Mouse (Mus musculus) left cerebral cortex, adult 2 months (tissue): ENCODE measurements around the gene Gramd2. TPM values are rescaled to one million over a fixed set of nuclear protein-coding genes. Genes with fewer than 3 reads are reported as not detected.

Source experiments
- DNase-seq, 2 experiments: peaks; one replicate each; pipeline ENCODE4 v3.0.0; 2021 to 2022; ENCODE audit warnings: low spot score in 2 of 2, mixed read lengths in 1 of 2; ENCODE audit errors: extremely low spot score in 1 of 2
- H3K27ac ChIP-seq: fragments of 200-600 bp; 2 replicates; pipeline ENCODE4 v1.8.1; 2022
- H3K4me3 ChIP-seq: fragments of 200-600 bp; 2 replicates; pipeline ENCODE4 v1.8.1; 2022
- CTCF ChIP-seq: fragments of 200-600 bp; IDR thresholded peaks from 2 replicates; pipeline ENCODE4 v1.8.1; 2022; ENCODE audit warnings: antibody characterized with exemption, mild to moderate bottlenecking, moderate library complexity
- intact Hi-C: fragments of 180-260 bp; cut with DNase I; formaldehyde crosslinking; loops from one replicate; pipeline ENCODE4 v1.15.1; 2025
- total RNA-seq, 2 experiments: library from RNA; stranded (reverse); gene quantifications; 2 replicates each; pipeline ENCODE4 v1.2.3; 2021

Gramd2 gene
- total RNA-seq, 2 experiments from 2014 or later, result 8.6 to 10.7 TPM

DNA sequence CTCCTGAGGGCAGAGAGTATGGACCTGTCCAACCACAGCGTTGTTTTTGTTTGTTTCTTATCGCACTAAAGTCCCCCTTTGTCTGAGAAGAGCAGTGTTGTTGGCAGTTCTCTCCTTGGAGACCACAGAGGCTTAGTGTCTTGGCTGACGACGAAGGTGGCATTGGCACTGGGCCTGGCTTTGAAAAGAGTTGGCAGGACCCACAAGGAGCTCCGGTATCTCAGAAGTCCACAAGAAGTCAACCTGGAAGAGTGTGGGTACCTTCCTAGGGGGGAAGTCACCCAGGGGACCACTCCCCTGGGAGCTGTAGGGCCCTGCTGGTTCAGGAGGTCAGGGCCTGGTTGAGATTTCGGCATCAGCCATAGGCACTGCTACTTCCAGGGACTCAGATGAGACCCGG lies 21.1 kb downstream of the Gramd2 start:
- no peak overlapping the region for H3K27ac ChIP-seq
- H3K4me3 ChIP-seq, result no peak overlapping the region
- intact Hi-C loops, result no loop called here
- TF ChIP-seq CTCF, result no peak
- no peak for DNase-seq

DNA sequence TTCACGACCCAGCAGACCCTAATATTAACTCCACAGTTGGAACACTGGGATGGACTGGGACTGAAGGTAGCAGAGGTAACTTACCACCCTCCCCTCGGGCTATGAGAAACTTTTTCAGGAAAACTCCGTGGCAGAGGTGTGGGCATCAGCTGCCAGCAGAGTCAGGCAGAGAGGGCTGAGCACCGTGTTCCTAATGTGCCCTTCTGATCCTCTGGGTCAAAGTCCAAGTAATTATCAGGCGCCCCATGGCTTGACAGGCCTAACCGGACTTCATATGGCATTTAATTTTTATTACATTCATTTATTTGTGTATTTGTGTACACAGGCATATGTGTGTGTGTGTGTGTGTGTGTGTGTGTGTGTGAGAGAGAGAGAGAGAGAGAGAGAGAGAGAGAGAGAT lies 23.2 kb downstream of the Gramd2 start:
- no peak overlapping the region for H3K27ac ChIP-seq

DNA sequence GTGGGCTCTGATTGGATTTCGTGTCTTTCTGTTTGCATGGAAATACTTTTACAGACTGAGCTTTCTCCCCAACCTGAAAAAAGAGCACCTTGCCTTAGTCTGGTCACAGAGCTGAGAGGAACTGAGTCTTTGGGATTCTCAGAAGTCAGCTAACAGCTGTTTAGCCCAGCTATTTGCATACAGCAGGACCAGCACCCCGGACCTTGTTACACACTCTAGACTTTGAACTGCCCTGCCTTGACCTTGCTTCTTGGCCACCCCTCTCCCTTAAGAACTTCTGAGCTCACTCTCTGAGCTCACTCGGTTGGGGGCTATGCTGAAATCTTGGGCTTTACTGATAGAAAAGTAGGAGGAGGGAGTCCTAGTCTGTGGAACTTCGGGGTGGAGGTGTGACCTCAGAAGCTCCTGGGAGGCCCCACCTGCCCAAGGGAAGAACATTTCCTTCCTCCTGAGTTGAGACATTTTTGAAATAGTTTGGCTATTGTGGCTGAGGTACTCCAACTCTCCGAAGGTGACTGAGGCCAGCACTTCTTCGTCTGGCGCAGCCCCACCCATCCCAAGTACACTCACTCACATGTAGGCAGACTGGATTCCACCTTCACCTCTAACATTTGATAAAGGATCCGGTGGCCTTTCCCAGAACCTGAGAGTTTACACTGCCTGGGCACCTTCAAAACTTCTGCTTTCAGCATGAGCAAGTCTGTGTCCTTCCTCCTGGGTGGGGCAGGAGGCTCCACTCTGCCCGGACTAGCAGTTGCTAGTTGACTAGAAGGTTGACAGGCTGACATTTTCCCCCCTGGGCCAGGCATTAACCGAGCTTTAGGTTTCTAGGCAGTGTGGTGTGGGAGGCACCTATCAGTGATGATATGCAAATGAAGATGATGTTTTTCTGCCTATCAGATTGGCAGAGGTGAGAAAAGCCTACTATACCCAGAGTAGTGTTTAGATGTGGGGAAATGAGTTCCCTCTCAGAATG lies 27.2 kb downstream of the Gramd2 start:
- Histone ChIP-seq H3K27ac (no peak overlapping the region), H3K4me3 (no peak overlapping the region)
- no peak for TF ChIP-seq CTCF
- DNase-seq, result no peak
- intact Hi-C loops, result no loop called here

More for the DNA sequence above, 23.2 kb downstream of the Gramd2 start:
- no peak overlapping the region for H3K4me3 ChIP-seq
- TF ChIP-seq CTCF, result no peak
- DNase-seq, result no peak
- intact Hi-C loops, result no loop called here

DNA sequence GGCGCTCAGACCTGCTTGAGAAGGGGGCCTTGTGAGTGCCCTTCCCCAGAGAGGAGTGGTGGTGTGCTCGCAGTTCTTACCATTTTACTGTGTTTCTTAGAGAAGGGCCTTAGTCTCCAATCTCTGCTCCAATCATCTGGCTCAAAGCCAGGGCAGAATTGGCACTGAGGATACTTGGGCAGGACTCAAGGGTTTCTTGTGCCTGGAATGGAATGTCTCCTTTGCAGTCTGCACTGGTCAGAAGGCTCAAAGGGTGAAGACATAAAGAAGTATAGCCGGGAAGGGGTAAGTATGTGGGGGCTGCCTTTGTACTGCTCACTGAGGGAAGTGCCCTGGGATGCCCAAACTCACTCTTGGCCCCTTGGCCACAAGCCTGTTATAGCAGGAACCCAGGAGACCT lies 29.3 kb downstream of the Gramd2 start:
- intact Hi-C loops, result no loop called here
- no peak for TF ChIP-seq CTCF
- DNase-seq, result no peak
- Histone ChIP-seq H3K4me3 (no peak overlapping the region), H3K27ac (no peak overlapping the region)

DNA sequence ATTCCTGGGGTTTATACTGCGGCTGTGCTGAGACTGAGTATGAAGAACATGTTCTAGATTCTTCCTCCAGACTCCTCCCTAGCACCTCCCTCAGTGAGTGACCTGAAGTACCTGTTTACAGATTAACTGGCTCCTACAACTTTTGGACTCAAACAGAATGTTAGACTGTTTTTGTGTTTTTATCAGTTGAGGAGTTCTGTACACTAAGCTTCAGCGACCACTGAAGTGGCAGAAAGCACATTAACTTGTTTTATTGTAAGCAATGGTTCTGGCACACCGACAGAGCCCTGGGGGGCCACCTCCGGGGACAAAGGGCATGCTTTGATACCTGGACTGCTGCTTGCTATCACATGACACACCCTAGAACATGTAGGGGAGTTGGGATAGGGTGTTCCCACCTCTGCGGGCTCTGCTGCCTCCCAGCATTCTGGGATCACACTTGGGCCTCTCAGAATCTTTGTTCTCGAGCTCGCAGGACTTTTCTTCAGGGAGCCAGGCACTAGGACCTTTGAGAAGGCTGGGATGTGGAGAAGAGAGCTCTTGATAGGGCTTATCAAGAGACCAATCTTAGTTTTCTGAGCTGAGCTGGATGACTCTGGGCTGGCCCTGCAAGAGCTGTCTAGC lies 36.4 kb downstream of the Gramd2 start:
- no peak overlapping the region for H3K27ac ChIP-seq
- intact Hi-C loops, result no loop called here
- no peak for TF ChIP-seq CTCF
- no peak overlapping the region for H3K4me3 ChIP-seq
- DNase-seq, result no peak

DNA sequence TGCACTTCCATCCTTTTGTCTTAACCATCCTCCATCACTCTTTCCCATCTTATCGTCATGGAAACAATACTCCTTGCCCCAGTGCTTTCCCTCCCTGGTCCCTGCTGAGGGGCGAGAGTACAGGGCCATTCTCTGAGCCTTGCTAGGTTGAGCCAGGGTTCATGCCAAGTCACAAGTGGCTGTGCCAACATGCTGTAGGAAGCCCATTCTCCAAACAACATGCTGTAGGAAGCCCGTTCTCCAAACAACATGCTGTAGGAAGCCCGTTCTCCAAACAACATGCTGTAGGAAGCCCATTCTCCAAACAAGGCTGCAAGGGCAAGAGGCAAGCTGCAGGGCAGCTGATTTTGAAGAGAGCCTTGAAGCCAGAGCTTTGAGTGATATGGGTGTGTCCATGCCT lies 38.3 kb downstream of the Gramd2 start:
- intact Hi-C loops, result no loop called here
- no peak for TF ChIP-seq CTCF
- Histone ChIP-seq H3K4me3 (no peak overlapping the region), H3K27ac (no peak overlapping the region)
- DNase-seq, result no peak

- intact Hi-C loops, result loop anchor here (5.0 to 10.0 kb wide), 2 partner anchors 234 to 516 kb away; no protein-coding TSS in a partner anchor
Measured at GRCm38 (mm10) chr9:59721144-59721543, 41.2 kb downstream of the Gramd2 start.

GRCm38 (mm10) chr9:59723096-59723657 lies 43.2 kb downstream of the Gramd2 start:
- intact Hi-C loops, result loop anchor here (1.0 to 10.0 kb wide), 4 partner anchors 26 to 514 kb away; no protein-coding TSS in a partner anchor
- DNase-seq, result peak; percentile 58 to 61
- peak overlapping the region; percentile 60 for H3K27ac ChIP-seq
- peak; percentile 91 for TF ChIP-seq CTCF
- peak overlapping the region; percentile 26 for H3K4me3 ChIP-seq

More at GRCm38 (mm10) chr9:59721144-59721543, 41.2 kb downstream of the Gramd2 start:
- Histone ChIP-seq H3K27ac (no peak overlapping the region), H3K4me3 (no peak overlapping the region)
- DNase-seq, result no peak
- TF ChIP-seq CTCF, result no peak

GRCm38 (mm10) chr9:59723791-59724442 lies 44.0 kb downstream of the Gramd2 start:
- Histone ChIP-seq H3K27ac (peak overlapping the region; percentile 60), H3K4me3 (peak overlapping the region; percentile 26; the same call in 1 of the 2 replicates)
- DNase-seq, result peak; percentile 31 to 46
- intact Hi-C loops, result loop anchor here (1.0 to 10.0 kb wide), 4 partner anchors 25 to 513 kb away; no protein-coding TSS in a partner anchor
- TF ChIP-seq CTCF, result no peak

GRCm38 (mm10) chr9:59725515-59725914 lies 45.6 kb downstream of the Gramd2 start:
- no peak for TF ChIP-seq CTCF
- Histone ChIP-seq H3K27ac (no peak overlapping the region), H3K4me3 (no peak overlapping the region)
- no peak for DNase-seq
- intact Hi-C loops, result loop anchor here (10.0 kb wide), 1 partner anchor 229 kb away; no protein-coding TSS in a partner anchor

- intact Hi-C loops, result loop anchor here (10.0 kb wide), 1 partner anchor 227 kb away; no protein-coding TSS in a partner anchor
- TF ChIP-seq CTCF, result no peak
- DNase-seq, result no peak
- no peak overlapping the region for H3K27ac ChIP-seq
- H3K4me3 ChIP-seq, result no peak overlapping the region
Measured at GRCm38 (mm10) chr9:59727569-59728286, 47.8 kb downstream of the Gramd2 start.
